Mouse (Mus musculus): ENCODE results near the gene Ptpn7.
"Not testable (repeated sequence)": the region's sequence is repeated elsewhere in the genome, so short reads cannot be mapped to it uniquely, and the experiment has no call there.

Ptpn7 gene

GRCm38 (mm10) chr1:135132473-135132872 is at the start of gene Ptpn7:
Gene Ptpn7 (plus strand): TSS chr1:135132700.
- DNase-seq (ENCODE audit: low spot score) = peak; percentile 59

DNA sequence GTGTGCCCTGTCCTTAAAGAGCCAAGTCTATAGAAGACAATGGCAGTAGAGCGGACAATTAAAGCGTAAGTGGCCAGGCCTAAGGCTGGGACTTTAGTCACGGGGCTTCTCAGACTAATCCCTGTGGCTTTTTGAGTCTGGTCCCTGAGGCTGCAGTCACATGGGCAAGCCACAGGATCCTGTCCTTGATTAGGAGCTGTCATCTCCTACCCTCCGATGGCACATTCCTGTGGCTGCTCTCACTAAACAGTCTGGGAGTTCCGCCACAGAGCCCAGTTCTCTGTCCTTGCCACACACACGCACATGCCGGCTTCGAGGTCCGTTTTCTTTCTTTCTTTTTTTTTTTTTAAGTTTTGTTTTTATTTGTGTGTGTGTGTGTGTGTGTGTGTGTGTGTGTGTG is 49.0 kb upstream of the Ptpn7 start:
- DNase-seq (ENCODE audit: low spot score) = no peak

GRCm38 (mm10) chr1:135085296-135085871 is 47.1 kb upstream of the Ptpn7 start:
- no peak for DNase-seq (ENCODE audit: low spot score)

DNA sequence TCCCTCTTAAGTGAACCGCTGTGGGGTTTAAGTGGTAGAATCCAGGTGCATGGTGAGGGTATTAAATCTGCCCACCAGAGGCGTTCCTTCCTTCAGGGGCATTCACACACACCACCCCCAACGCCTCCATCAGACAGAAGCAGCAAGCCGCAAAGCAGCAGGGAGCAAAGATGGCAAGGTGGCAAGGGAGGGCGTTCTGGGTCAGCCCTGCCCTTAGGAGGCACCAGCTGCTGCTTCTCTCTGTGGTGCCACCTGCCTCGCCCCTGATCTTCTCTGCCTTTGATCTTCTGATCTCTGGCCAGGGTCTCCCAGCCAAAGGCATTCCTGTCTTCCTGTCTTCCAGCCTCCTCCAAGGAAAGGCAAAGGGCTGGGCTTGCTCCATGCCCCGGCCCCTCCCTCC is 46.5 kb upstream of the Ptpn7 start:
- no peak for DNase-seq (ENCODE audit: low spot score)

- no peak for DNase-seq (ENCODE audit: low spot score)
Observed at GRCm38 (mm10) chr1:135087414-135087813, 45.1 kb upstream of the Ptpn7 start.

DNA sequence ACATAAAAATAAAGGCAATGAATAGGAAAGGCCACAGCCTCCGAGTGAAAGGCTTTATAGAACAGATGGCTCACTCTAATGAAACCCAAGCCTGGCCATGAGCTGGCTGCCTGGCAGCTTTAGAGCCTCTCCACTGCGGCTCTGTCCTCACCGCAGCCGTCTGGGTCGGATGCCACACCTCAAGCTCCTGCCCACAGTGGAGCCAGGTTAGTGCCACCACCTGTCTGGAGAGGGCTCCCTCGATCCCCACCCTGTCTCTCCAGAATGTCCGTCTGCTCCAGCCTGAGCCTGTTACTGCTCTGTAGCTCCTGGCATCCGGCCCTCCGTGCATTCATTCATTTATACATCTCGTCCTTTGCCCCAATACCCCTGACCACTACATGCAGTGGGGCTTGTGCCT is 42.9 kb upstream of the Ptpn7 start:
- no peak for DNase-seq (ENCODE audit: low spot score)

GRCm38 (mm10) chr1:135090914-135091313 is 41.6 kb upstream of the Ptpn7 start:
- no peak for DNase-seq (ENCODE audit: low spot score)

GRCm38 (mm10) chr1:135094723-135095122 is 37.8 kb upstream of the Ptpn7 start:
- DNase-seq (ENCODE audit: low spot score) = no peak

DNA sequence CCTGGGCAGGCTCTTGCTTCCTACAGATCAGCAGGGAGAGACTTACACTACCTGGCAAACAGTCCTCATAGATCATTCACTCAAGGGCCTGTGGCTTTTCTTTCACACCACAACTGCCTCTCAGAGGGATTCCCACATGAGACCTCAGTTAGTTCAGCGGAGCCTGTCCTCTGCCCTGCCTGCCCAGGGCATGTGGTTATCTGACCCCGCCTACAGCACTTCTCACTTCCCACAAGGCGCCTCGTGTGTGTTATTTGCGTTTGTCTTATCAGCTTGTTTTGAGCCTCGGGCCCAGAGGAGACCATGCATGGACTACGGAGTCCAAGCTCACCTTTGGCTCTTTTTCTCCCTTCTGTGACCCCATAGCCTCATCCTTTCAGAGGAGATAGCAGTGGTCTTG is 37.3 kb upstream of the Ptpn7 start:
- no peak for DNase-seq (ENCODE audit: low spot score)

GRCm38 (mm10) chr1:135096312-135096711 is 36.2 kb upstream of the Ptpn7 start:
- DNase-seq (ENCODE audit: low spot score) = no peak

- DNase-seq (ENCODE audit: low spot score) = no peak
Observed at GRCm38 (mm10) chr1:135097441-135097840, 35.1 kb upstream of the Ptpn7 start.

GRCm38 (mm10) chr1:135098441-135098840 is 34.1 kb upstream of the Ptpn7 start:
- DNase-seq (ENCODE audit: low spot score) = no peak

DNA sequence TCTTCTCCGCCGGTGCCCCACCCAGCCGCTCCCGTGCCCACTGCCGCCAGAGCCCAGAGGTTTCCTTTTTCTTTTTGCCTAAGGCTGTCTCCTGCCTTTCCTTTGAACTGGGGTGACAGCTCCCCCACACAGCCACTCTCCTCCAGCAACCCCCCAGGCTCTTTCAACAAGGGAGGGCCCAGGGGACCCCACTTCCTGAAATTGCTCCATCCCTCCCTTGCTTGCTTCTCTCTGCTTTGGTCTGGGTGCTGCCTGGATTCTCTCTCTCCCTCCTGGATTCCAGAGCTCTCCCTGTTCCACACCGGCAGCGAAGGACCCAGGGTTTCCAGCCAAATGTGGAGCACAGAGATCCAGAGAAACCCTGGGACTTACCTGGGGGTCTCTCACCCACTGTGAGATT is 32.1 kb upstream of the Ptpn7 start:
- no peak for DNase-seq (ENCODE audit: low spot score)

DNA sequence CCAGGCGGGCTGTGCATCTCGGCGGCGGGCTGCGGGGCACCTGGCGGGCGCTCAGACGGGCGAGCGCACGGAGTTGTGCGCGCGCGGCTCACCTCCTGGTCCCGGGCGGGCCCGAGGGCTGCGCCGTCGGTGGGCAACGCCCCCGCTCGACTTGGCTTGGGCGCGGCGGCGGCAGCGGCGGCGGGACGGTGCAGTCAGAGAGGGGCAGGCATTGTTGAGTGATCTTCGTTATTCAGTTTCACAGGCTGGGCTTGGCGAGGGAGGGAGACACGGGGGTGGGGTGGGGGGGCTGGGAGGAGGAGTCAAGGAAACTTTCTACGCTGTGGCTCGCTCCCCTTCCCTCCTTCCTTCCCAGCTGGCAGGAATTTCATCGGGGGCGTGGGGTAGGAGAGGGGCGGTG is 27.4 kb upstream of the Ptpn7 start, which contains the start of gene Lgr6:
Gene Lgr6, minus strand, starts transcription at position 153 of the 400 bp plus-strand sequence.
- DNase-seq (ENCODE audit: low spot score) = peak; percentile 37

DNA sequence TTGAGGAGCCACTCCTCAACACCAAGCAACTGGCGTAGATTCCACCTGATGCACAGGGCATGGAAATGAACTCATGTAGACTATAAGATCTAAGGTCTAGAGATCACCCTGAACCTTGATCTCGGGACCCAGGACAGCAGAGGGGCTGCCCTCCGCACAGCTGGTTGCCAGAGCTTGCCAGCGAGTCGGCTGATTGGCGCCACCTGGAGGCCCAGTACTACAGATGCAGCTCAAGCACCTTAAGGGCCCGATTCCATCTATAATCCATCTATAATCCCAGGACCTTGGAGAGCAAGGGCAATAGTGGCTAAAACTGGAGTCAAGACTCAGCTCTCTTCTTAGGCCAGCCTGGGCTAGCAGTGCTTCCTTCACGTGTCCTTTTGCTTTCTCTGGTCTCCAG is 26.5 kb upstream of the Ptpn7 start:
- DNase-seq (ENCODE audit: low spot score) = peak; percentile 84

GRCm38 (mm10) chr1:135108611-135109010 is 23.9 kb upstream of the Ptpn7 start:
- DNase-seq (ENCODE audit: low spot score) = peak; percentile 73

DNA sequence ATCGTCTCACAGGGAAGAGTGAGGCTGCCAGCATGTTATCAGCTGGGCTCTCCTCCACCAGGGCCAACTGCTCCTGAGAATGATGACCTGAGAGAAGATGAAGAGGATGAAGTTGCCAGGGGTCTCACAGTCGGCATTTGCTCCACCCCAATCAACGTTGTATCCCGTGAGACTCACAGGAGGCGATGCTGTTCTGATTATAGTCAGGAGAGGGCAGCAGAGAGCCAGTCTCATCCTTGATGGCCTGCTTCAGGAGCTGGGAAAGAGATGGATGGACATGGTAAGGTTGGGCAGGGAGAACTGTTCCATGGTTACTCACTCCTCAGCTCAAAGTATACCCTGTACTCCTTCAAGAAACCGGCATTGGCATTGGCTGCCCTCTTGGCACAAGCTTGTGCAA is 22.4 kb upstream of the Ptpn7 start:
- peak; percentile 91 for DNase-seq (ENCODE audit: low spot score)

- not testable (repeated sequence) for DNase-seq (ENCODE audit: low spot score)
Observed at GRCm38 (mm10) chr1:135111271-135111670, 21.2 kb upstream of the Ptpn7 start.

GRCm38 (mm10) chr1:135112661-135113060 is 19.8 kb upstream of the Ptpn7 start:
- DNase-seq (ENCODE audit: low spot score) = peak; percentile 80

GRCm38 (mm10) chr1:135124573-135125363 is 7.7 kb upstream of the Ptpn7 start:
- no peak for DNase-seq (ENCODE audit: low spot score)

DNA sequence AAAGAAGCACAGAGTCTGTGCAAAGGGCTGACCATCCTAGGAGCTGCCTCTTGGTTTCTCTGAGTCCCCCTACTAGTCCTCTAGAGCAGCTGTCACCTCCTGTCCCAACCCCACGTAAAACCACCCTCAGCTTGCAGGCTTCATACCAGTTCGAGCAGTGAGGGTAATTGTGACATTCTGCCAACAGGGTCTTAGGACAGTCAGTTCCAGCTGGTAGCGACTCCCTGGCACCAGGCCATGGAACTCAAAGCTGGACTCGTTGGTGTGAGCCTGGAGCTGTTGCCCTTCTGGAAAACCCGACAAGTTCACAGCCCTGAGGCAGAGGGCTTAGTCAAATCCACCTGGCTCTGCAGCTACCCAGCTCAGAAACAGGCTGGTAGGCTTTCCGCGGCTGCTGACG is 6.5 kb upstream of the Ptpn7 start:
- no peak for DNase-seq (ENCODE audit: low spot score)

GRCm38 (mm10) chr1:135126443-135127027 is 6.0 kb upstream of the Ptpn7 start:
- DNase-seq (ENCODE audit: low spot score) = no peak

GRCm38 (mm10) chr1:135128011-135128441 is 4.5 kb upstream of the Ptpn7 start:
- no peak for DNase-seq (ENCODE audit: low spot score)
